Mouse (Mus musculus): ENCODE measurements around the gene Irx1. TPM values are rescaled to one million over a fixed set of nuclear protein-coding genes. Genes with fewer than 3 reads are reported as not detected.
A peak's percentile ranks its signal among the peaks of the same experiment; 100 is the strongest.

Gene Irx1
- polyA plus RNA-seq, 1 experiment from 2014 or later, result 8.9 TPM

- ATAC-seq (replicated peaks; ENCODE audit: low FRiP score, low read depth), result no peak
- H3K36me3 ChIP-seq (ENCODE audit: insufficient read depth, low read length), result no peaks in the 10 kb centered on the region
- no peaks in the 10 kb centered on the region for H3K9me3 ChIP-seq (replicated peaks; ENCODE audit: low read length)
- WGBS, result 2% methylated on average over 9 of the region's 9 CpGs
- no peak for DNase-seq (ENCODE audit: low spot score)
- peak overlapping the region; percentile 35 for H3K4me2 ChIP-seq (ENCODE audit: low read length)
- H3K27me3 ChIP-seq (ENCODE audit: insufficient read depth, low read length), result peaks cover 82% of the 10 kb centered on the region
- peak overlapping the region; percentile 20 for H3K4me3 ChIP-seq (replicated peaks; ENCODE audit: low read depth, low read length)
- no peak overlapping the region for H3K27ac ChIP-seq
- H3K9ac ChIP-seq (ENCODE audit: low read depth, low read length), result no peak overlapping the region
- TF ChIP-seq CTCF (IDR thresholded peaks at IDR 0.05; ENCODE audit: low read depth), result no peak
- peaks cover 11% of the 10 kb centered on the region; the same call in 1 of the 2 replicates for H3K4me1 ChIP-seq (replicated peaks; ENCODE audit: insufficient read depth, low read length)
Observed at GRCm38 (mm10) chr13:71960277-71960672, 3.2 kb downstream of the Irx1 start.

- H3K27ac ChIP-seq, result no peak overlapping the region
- H3K4me3 ChIP-seq (replicated peaks; ENCODE audit: low read depth, low read length), result peak overlapping the region; percentile 20
- peaks cover 82% of the 10 kb centered on the region for H3K27me3 ChIP-seq (ENCODE audit: insufficient read depth, low read length)
- peak; percentile 37 for TF ChIP-seq CTCF (IDR thresholded peaks at IDR 0.05; ENCODE audit: low read depth)
- peak overlapping the region; percentile 35 for H3K4me2 ChIP-seq (ENCODE audit: low read length)
- peak; percentile 7; the same call in 1 of the 2 replicates for ATAC-seq (replicated peaks; ENCODE audit: low FRiP score, low read depth)
- under 1% methylated on average over 76 of the region's 76 CpGs for WGBS
- peaks cover 11% of the 10 kb centered on the region; the same call in 1 of the 2 replicates for H3K4me1 ChIP-seq (replicated peaks; ENCODE audit: insufficient read depth, low read length)
- no peaks in the 10 kb centered on the region for H3K9me3 ChIP-seq (replicated peaks; ENCODE audit: low read length)
- H3K36me3 ChIP-seq (ENCODE audit: insufficient read depth, low read length), result no peaks in the 10 kb centered on the region
- DNase-seq (ENCODE audit: low spot score), result peak; percentile 41
- peak overlapping the region; percentile 47; the same call in 1 of the 2 replicates for H3K9ac ChIP-seq (ENCODE audit: low read depth, low read length)
Observed at GRCm38 (mm10) chr13:71959361-71960276, 3.9 kb downstream of the Irx1 start.

- ATAC-seq (replicated peaks; ENCODE audit: low FRiP score, low read depth) (no peak), DNase-seq (ENCODE audit: low spot score) (no peak)
- Histone ChIP-seq H3K36me3 (ENCODE audit: insufficient read depth, low read length) (no peaks in the 10 kb centered on the region), H3K9me3 (replicated peaks; ENCODE audit: low read length) (no peaks in the 10 kb centered on the region), H3K27ac (no peak overlapping the region), H3K27me3 (ENCODE audit: insufficient read depth, low read length) (peaks cover 75% of the 10 kb centered on the region), H3K9ac (ENCODE audit: low read depth, low read length) (0 out of 2 replicates have a peak overlapping the region, but pooled peaks have one; percentile 9), H3K4me2 (ENCODE audit: low read length) (peak overlapping the region; percentile 35), H3K4me3 (replicated peaks; ENCODE audit: low read depth, low read length) (peak overlapping the region; percentile 20), H3K4me1 (replicated peaks; ENCODE audit: insufficient read depth, low read length) (peaks cover 9% of the 10 kb centered on the region; the same call in 1 of the 2 replicates)
- no peak for TF ChIP-seq CTCF (IDR thresholded peaks at IDR 0.05; ENCODE audit: low read depth)
- whole genome bisulfite sequencing, result 1% methylated on average over 16 of the region's 16 CpGs
Observed at GRCm38 (mm10) chr13:71958651-71959050, 4.9 kb downstream of the Irx1 start.

GRCm38 (mm10) chr13:71957811-71958351, 5.6 kb downstream of the Irx1 start:
- peak overlapping the region; percentile 35 for H3K4me2 ChIP-seq (ENCODE audit: low read length)
- 3% methylated on average over 21 of the region's 21 CpGs for WGBS
- H3K4me1 ChIP-seq (replicated peaks; ENCODE audit: insufficient read depth, low read length), result 0 out of 2 replicates have a peak, but pooled peaks cover 2% of the 10 kb centered on the region
- no peaks in the 10 kb centered on the region for H3K36me3 ChIP-seq (ENCODE audit: insufficient read depth, low read length)
- ATAC-seq (replicated peaks; ENCODE audit: low FRiP score, low read depth) (no peak), DNase-seq (ENCODE audit: low spot score) (no peak)
- H3K27me3 ChIP-seq (ENCODE audit: insufficient read depth, low read length), result peaks cover 67% of the 10 kb centered on the region
- no peak for TF ChIP-seq CTCF (IDR thresholded peaks at IDR 0.05; ENCODE audit: low read depth)
- peak overlapping the region; percentile 20 for H3K4me3 ChIP-seq (replicated peaks; ENCODE audit: low read depth, low read length)
- no peak overlapping the region for H3K9ac ChIP-seq (ENCODE audit: low read depth, low read length)
- no peaks in the 10 kb centered on the region for H3K9me3 ChIP-seq (replicated peaks; ENCODE audit: low read length)
- H3K27ac ChIP-seq, result no peak overlapping the region

GRCm38 (mm10) chr13:71957147-71957546, 6.4 kb downstream of the Irx1 start:
- Histone ChIP-seq H3K36me3 (ENCODE audit: insufficient read depth, low read length) (no peaks in the 10 kb centered on the region), H3K9ac (ENCODE audit: low read depth, low read length) (no peak overlapping the region), H3K9me3 (replicated peaks; ENCODE audit: low read length) (no peaks in the 10 kb centered on the region), H3K27me3 (ENCODE audit: insufficient read depth, low read length) (peaks cover 64% of the 10 kb centered on the region), H3K4me3 (replicated peaks; ENCODE audit: low read depth, low read length) (no peak overlapping the region), H3K4me2 (ENCODE audit: low read length) (peak overlapping the region; percentile 35; the same call in 1 of the 2 replicates), H3K27ac (no peak overlapping the region), H3K4me1 (replicated peaks; ENCODE audit: insufficient read depth, low read length) (no peaks in the 10 kb centered on the region)
- TF ChIP-seq CTCF (IDR thresholded peaks at IDR 0.05; ENCODE audit: low read depth), result no peak
- no peak for DNase-seq (ENCODE audit: low spot score)
- ATAC-seq (replicated peaks; ENCODE audit: low FRiP score, low read depth), result no peak
- WGBS, result 3% methylated on average over 18 of the region's 18 CpGs

- Histone ChIP-seq H3K4me3 (replicated peaks; ENCODE audit: low read depth, low read length) (no peak overlapping the region), H3K9ac (ENCODE audit: low read depth, low read length) (0 out of 2 replicates have a peak overlapping the region, but pooled peaks have one; percentile 4), H3K27me3 (ENCODE audit: insufficient read depth, low read length) (peaks cover 61% of the 10 kb centered on the region)
Observed at GRCm38 (mm10) chr13:71956481-71956880, 7.0 kb downstream of the Irx1 start.

More at GRCm38 (mm10) chr13:71956481-71956880, 7.0 kb downstream of the Irx1 start:
- Histone ChIP-seq H3K36me3 (ENCODE audit: insufficient read depth, low read length) (no peaks in the 10 kb centered on the region), H3K4me1 (replicated peaks; ENCODE audit: insufficient read depth, low read length) (no peaks in the 10 kb centered on the region), H3K4me2 (ENCODE audit: low read length) (no peak overlapping the region), H3K27ac (no peak overlapping the region), H3K9me3 (replicated peaks; ENCODE audit: low read length) (no peaks in the 10 kb centered on the region)
- WGBS, result under 1% methylated on average over 9 of the region's 9 CpGs
- ATAC-seq (replicated peaks; ENCODE audit: low FRiP score, low read depth) (0 out of 2 replicates have a peak, but pooled peaks have one; percentile 40), DNase-seq (ENCODE audit: low spot score) (peak; percentile 70)
- TF ChIP-seq CTCF (IDR thresholded peaks at IDR 0.05; ENCODE audit: low read depth), result peak; percentile 75

Measured in kidney, postnatal 0 days (tissue).